Mouse (Mus musculus) heart, embryonic 14.5 days (tissue): ENCODE data around the gene Plgrkt. TPM values are rescaled to one million over a fixed set of nuclear protein-coding genes. Genes with fewer than 3 reads are reported as not detected.

Source experiments
- ATAC-seq: fragments of 200-750 bp; cut with Nextera tagmentation; 2 replicates; pipeline ENCODE4 v1.8.0; 2017; ENCODE audit warnings: low read depth, moderate TSS enrichment; ENCODE audit not compliant: insufficient number of reproducible peaks, insufficient read depth, low FRiP score
- H3K27ac ChIP-seq, 2 experiments: fragments of 200-500 bp in 1 of 2; fragments of 300-500 bp in 1 of 2; sonication (generic) in 1 of 2; replicated peaks in 1 of 2; 2 replicates each; pipeline ENCODE4 v1.5.1; 2012 to 2014; ENCODE audit warnings: low read depth in 2 of 2, low read length in 2 of 2, control low read depth in 1 of 2, mild to moderate bottlenecking in 1 of 2, mixed read lengths in 1 of 2; ENCODE audit not compliant: control insufficient read depth in 1 of 2, insufficient read depth in 1 of 2
- H3K27me3 ChIP-seq: fragments of 300-500 bp; sonication (generic); 2 replicates; pipeline ENCODE4 v1.6.1; 2014; ENCODE audit warnings: mild to moderate bottlenecking, low read length, control low read depth; ENCODE audit not compliant: control insufficient read depth, insufficient read depth
- H3K36me3 ChIP-seq: fragments of 300-500 bp; sonication (generic); 2 replicates; pipeline ENCODE4 v1.6.1; 2014; ENCODE audit warnings: mild to moderate bottlenecking, control low read depth, low read length, mixed read lengths; ENCODE audit not compliant: control insufficient read depth, insufficient read depth
- H3K4me1 ChIP-seq, 2 experiments: fragments of 200-500 bp in 1 of 2; fragments of 300-500 bp in 1 of 2; sonication (generic) in 1 of 2; 2 replicates each; pipeline ENCODE4 v1.6.1; 2012 to 2014; ENCODE audit warnings: low read length in 2 of 2, control low read depth in 1 of 2, mixed read lengths in 1 of 2; ENCODE audit not compliant: control insufficient read depth in 2 of 2, insufficient read depth in 2 of 2
- H3K4me2 ChIP-seq: fragments of 300-500 bp; sonication (generic); 2 replicates; pipeline ENCODE4 v1.6.1; 2014; ENCODE audit warnings: mild to moderate bottlenecking, low read length
- H3K4me3 ChIP-seq, 2 experiments: fragments of 200-500 bp in 1 of 2; fragments of 300-500 bp in 1 of 2; sonication (generic) in 1 of 2; 2 replicates each; pipeline ENCODE4 v1.5.1; 2012 to 2014; ENCODE audit warnings: low read length in 2 of 2, mild to moderate bottlenecking in 2 of 2, control low read depth in 1 of 2, low read depth in 1 of 2, moderate library complexity in 1 of 2; ENCODE audit not compliant: control insufficient read depth in 1 of 2, insufficient read depth in 1 of 2
- H3K9ac ChIP-seq: fragments of 300-500 bp; sonication (generic); 2 replicates; pipeline ENCODE4 v1.6.1; 2014; ENCODE audit warnings: mild to moderate bottlenecking, low read length
- H3K9me3 ChIP-seq: fragments of 300-500 bp; sonication (generic); 2 replicates; pipeline ENCODE4 v1.6.1; 2016; ENCODE audit warnings: low read length, control low read depth; ENCODE audit not compliant: control insufficient read depth
- WGBS: fragments of 180-500 bp; shearing (Covaris S2); extraction: QIAGEN DNeasy Blood & Tissue Kit; methylation state at CpG from one replicate; pipeline ENCODE4 v1.1.7; 2014; 5-methylcytosine and 5-hydroxymethylcytosine counted together
- polyA plus RNA-seq: library from polyadenylated mRNA; unstranded; fragments of >200 nt; fragmentation: Nextera tagmentation; extraction: Ambion mirVana; gene quantifications from 2 replicates; pipeline ENCODE4 v1.2.1, GENCODE M21; 2014

Plgrkt gene
- polyA plus RNA-seq, 1 experiment from 2014 or later: 45.9 TPM

DNA sequence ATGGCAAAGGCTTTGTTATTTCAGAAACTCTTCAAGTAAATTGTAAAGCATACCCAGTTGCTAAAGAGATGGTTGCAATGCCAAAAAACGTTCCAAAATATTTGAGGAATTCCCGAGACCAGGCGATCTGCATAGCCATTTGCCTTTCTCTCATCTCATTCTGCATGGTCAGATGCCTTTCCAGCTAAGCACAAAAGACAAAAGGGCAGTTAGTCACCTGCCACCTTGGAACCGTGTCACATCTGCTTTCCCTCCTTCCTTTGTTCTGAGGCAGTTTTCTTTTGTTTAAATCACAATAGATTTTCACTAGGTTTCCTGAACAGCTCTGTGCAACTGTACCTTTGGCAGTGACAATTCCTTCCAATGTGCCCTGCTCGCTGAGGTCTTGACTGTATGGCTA, 16.2 kb downstream of the Plgrkt start:
- no peak for ATAC-seq
- Histone ChIP-seq H3K4me3 (no peak overlapping the region), H3K27me3 (no peaks in the 10 kb centered on the region), H3K4me2 (no peak overlapping the region), H3K4me1 (no peaks in the 10 kb centered on the region), H3K27ac (no peak overlapping the region), H3K36me3 (peaks cover 15% of the 10 kb centered on the region), H3K9me3 (no peaks in the 10 kb centered on the region), H3K9ac (no peak overlapping the region)
- WGBS: 50% methylated on average over 5 of the region's 5 CpGs

DNA sequence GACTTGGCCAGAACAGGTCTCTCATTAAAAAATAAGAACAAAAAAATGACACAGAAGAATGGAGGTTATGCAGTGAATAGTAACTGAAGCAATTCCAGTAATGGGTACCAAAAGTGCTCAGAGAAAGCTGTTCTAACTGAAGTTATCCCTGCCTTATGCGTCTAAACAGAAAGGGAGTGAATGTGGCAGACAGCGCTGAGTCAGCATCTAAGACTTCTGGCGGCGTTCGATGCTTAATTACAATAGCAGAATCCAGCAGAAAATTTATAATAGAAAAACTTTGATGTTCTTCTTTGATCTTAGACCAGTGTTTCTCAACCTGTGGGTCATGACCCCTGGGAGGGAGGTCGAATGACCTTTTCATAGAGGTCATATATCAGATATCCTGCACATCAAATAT, 21.6 kb downstream of the Plgrkt start:
- WGBS: 85% methylated on average over 6 of the region's 6 CpGs

DNA sequence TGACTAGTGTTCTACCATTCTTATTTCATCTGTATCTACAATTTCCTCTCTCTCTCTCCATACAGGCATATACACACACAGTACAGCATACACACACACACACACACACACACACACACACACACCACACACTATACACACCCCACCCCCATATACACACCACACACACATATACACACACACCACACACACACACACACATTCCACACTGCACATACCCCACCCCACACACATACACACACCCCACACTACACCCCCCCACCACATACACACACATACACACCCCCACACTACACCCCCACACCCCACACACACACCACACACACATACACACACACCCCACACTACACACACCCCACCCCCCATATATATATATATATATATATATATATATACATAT, 22.3 kb downstream of the Plgrkt start:
- H3K27me3 ChIP-seq: no peaks in the 10 kb centered on the region
- no peaks in the 10 kb centered on the region for H3K4me1 ChIP-seq
- no peak overlapping the region for H3K4me3 ChIP-seq
- peaks cover 9% of the 10 kb centered on the region for H3K36me3 ChIP-seq
- no peaks in the 10 kb centered on the region for H3K9me3 ChIP-seq
- H3K4me2 ChIP-seq: no peak overlapping the region
- H3K9ac ChIP-seq: no peak overlapping the region
- no peak; the same call in 1 of the 2 replicates for ATAC-seq
- H3K27ac ChIP-seq: no peak overlapping the region

More for the DNA sequence above, 21.6 kb downstream of the Plgrkt start:
- H3K27me3 ChIP-seq: no peaks in the 10 kb centered on the region
- no peaks in the 10 kb centered on the region for H3K9me3 ChIP-seq
- peaks cover 15% of the 10 kb centered on the region for H3K36me3 ChIP-seq
- ATAC-seq: no peak
- no peak overlapping the region for H3K27ac ChIP-seq
- H3K4me3 ChIP-seq: no peak overlapping the region
- no peak overlapping the region for H3K9ac ChIP-seq
- no peaks in the 10 kb centered on the region for H3K4me1 ChIP-seq
- H3K4me2 ChIP-seq: no peak overlapping the region

DNA sequence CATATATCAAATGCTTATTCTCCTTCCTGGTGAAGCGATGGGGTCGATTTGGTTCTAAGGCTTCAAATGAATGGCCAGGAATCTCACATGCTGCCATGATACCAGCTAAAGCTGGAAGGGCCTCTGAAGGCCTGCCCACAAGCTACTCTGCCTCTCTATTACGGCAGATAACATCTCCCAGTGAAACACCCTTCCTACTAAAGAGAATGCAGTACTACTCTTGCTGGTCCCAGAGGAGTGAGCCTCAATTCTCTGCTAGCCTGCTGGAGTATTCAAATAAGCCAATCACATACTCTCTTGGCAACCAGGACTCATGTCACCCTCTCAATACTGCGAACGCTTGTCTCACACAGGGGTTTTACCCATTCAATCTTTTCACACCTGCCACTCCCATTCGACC, 24.9 kb downstream of the Plgrkt start:
- no peak overlapping the region for H3K9ac ChIP-seq
- H3K27me3 ChIP-seq: no peaks in the 10 kb centered on the region
- 62% methylated on average over 6 of the region's 6 CpGs for WGBS
- H3K9me3 ChIP-seq: no peaks in the 10 kb centered on the region
- H3K36me3 ChIP-seq: no peaks in the 10 kb centered on the region
- no peak for ATAC-seq
- H3K4me3 ChIP-seq: no peak overlapping the region
- no peak overlapping the region for H3K4me2 ChIP-seq
- H3K27ac ChIP-seq: no peak overlapping the region
- H3K4me1 ChIP-seq: no peaks in the 10 kb centered on the region

DNA sequence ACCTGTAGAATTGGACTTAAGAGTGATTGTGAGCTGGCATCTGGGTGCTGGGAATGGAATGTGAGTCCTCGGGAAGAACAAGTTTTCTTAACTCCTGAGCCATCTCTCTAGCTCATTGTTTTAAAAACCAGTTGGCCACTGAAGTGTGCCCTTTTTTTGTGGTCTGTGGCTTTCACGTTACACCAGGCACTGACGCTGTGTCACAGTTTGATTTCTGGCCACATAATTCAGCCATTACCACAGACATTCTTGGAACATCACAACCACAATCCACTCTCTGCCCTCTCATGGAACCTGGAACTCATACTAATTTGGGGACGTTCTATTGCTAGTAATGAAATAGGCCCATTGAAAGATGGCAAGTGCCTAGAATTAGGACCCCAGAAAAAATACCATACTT, 26.2 kb downstream of the Plgrkt start:
- H3K4me3 ChIP-seq: no peak overlapping the region
- H3K27me3 ChIP-seq: no peaks in the 10 kb centered on the region
- H3K4me2 ChIP-seq: no peak overlapping the region
- H3K9ac ChIP-seq: no peak overlapping the region
- H3K4me1 ChIP-seq: no peaks in the 10 kb centered on the region
- H3K27ac ChIP-seq: no peak overlapping the region
- 83% methylated on average over 4 of the region's 4 CpGs for WGBS
- no peaks in the 10 kb centered on the region for H3K36me3 ChIP-seq
- no peak for ATAC-seq
- H3K9me3 ChIP-seq: no peaks in the 10 kb centered on the region

DNA sequence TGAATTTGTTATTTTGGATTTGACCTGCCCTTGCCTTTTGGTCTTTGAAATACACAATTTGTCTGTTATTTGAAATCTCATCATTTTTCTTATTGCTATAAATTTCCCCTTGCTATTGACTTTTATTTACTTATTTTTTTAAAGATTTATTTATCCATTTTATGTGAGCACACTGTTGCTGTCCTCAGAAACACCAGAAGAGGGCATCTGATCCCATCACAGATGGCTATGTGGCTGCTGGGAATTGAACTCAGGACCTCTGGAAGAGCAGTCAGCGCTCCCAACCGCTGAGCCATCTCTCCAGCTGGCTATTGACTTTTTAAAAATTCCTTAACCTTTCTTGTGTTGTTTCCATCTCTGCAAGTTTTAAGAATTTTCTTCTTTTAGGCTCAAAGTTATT, 30.6 kb downstream of the Plgrkt start:
- Histone ChIP-seq H3K4me3 (no peak overlapping the region), H3K9me3 (no peaks in the 10 kb centered on the region), H3K9ac (no peak overlapping the region), H3K27me3 (no peaks in the 10 kb centered on the region), H3K27ac (no peak overlapping the region), H3K4me1 (peaks cover 4 to 9% of the 10 kb centered on the region in 2 experiments), H3K36me3 (no peaks in the 10 kb centered on the region), H3K4me2 (no peak overlapping the region)
- WGBS: 86% methylated on average over 2 of the region's 2 CpGs
- no peak for ATAC-seq

DNA sequence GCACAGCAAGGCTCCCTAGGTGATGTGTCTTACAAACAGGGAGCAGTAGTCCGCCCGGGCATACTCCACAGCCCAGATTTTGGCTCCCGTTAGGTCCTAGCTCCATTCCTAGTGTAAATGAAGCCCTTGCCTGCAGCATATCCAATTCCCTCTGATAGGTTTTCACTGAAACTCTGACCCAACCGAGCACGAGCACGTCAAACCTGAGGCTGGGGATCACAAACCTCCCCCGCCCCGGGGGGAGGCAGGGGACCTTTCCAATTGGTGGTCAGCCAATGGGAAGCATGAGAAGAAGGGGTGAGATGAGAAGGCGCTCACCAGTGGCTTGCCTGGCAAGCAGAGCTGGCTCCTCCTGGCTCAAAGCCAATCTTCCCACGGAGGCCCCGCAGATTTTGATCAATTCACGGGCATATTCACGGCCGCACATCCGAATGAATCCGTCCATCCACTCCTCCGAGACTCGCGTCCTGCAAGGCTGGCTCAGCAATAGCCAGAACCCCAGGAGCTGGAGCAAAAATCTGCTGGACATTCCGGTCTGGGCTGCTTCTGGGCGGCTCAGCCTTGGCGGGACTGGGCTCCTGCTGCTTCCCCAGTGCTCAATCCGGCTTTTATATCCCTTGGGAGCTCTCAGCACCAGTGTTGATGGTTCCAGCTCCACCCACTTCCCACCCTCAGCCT, 33.0 kb downstream of the Plgrkt start, which contains the start of gene Rln1:
Rln1 (minus strand) TSS at position 603 of the 678 bp plus-strand sequence.
- no peaks in the 10 kb centered on the region for H3K36me3 ChIP-seq
- peak within 1 kb of the TSS; percentile 43 to 46 for H3K4me3 ChIP-seq
- peaks cover 4 to 9% of the 10 kb centered on the region in 2 experiments for H3K4me1 ChIP-seq
- peak within 1 kb of the TSS; percentile 67 for H3K9ac ChIP-seq
- H3K27ac ChIP-seq: no peak within 1 kb of the TSS
- no peak for ATAC-seq
- H3K27me3 ChIP-seq: no peaks in the 10 kb centered on the region
- H3K4me2 ChIP-seq: peak within 1 kb of the TSS; percentile 87
- WGBS: 2% methylated on average over 23 of the region's 23 CpGs
- H3K9me3 ChIP-seq: no peaks in the 10 kb centered on the region
